Mouse (Mus musculus) neural tube, embryonic 14.5 days (tissue): ENCODE measurements around the gene Marveld2. TPM values are rescaled to one million over a fixed set of nuclear protein-coding genes. Genes with fewer than 3 reads are reported as not detected.
A peak's percentile ranks its signal among the peaks of the same experiment; 100 is the strongest.

ENCODE experiments used
- ATAC-seq: fragments of 200-750 bp; cut with Nextera tagmentation; 2 replicates; pipeline ENCODE4 v1.8.0; 2017; ENCODE audit warnings: low read depth, mild to moderate bottlenecking, moderate TSS enrichment, moderate library complexity
- H3K27ac ChIP-seq: fragments of 300-500 bp; sonication (generic); 2 replicates; pipeline ENCODE4 v1.5.1; 2014; ENCODE audit warnings: low read depth, mild to moderate bottlenecking, control low read depth, low read length, moderate library complexity, mixed read lengths
- H3K27me3 ChIP-seq: fragments of 300-500 bp; sonication (generic); 2 replicates; pipeline ENCODE4 v1.6.1; 2014; ENCODE audit warnings: low read length; ENCODE audit not compliant: control insufficient read depth, insufficient read depth
- H3K36me3 ChIP-seq: fragments of 300-500 bp; sonication (generic); 2 replicates; pipeline ENCODE4 v1.6.1; 2014; ENCODE audit warnings: low read length, mixed read lengths; ENCODE audit not compliant: control insufficient read depth, insufficient read depth
- H3K4me1 ChIP-seq: fragments of 300-500 bp; sonication (generic); 2 replicates; pipeline ENCODE4 v1.6.1; 2014; ENCODE audit warnings: low read length; ENCODE audit not compliant: control insufficient read depth, insufficient read depth
- H3K4me2 ChIP-seq: fragments of 300-500 bp; sonication (generic); 2 replicates; pipeline ENCODE4 v1.6.1; 2014; ENCODE audit warnings: mild to moderate bottlenecking, low read depth, low read length, control low read depth
- H3K4me3 ChIP-seq: fragments of 300-500 bp; sonication (generic); 2 replicates; pipeline ENCODE4 v1.5.1; 2014; ENCODE audit warnings: low read depth, low read length, control low read depth, mixed read lengths
- H3K9ac ChIP-seq: fragments of 300-500 bp; sonication (generic); replicated peaks from 2 replicates; pipeline ENCODE4 v1.6.1; 2014; ENCODE audit warnings: low read depth, mild to moderate bottlenecking, control low read depth, low read length, mixed read lengths
- H3K9me3 ChIP-seq: fragments of 300-500 bp; sonication (generic); 2 replicates; pipeline ENCODE4 v1.6.1; 2016; ENCODE audit warnings: low read length; ENCODE audit not compliant: control insufficient read depth
- WGBS: fragments of 180-500 bp; shearing (Covaris S2); extraction: QIAGEN DNeasy Blood & Tissue Kit; methylation state at CpG from one replicate; pipeline ENCODE4 v1.1.7; 2014; 5-methylcytosine and 5-hydroxymethylcytosine counted together
- polyA plus RNA-seq: library from polyadenylated mRNA; unstranded; fragments of >200 nt; fragmentation: Nextera tagmentation; extraction: Ambion mirVana; gene quantifications from 2 replicates; pipeline ENCODE4 v1.2.1, GENCODE M21; 2014

The Marveld2 gene
- polyA plus RNA-seq, 1 experiment from 2014 or later: 1.6 TPM

- 91% methylated on average over 10 of the region's 10 CpGs for WGBS
- Histone ChIP-seq H3K27me3 (no peaks in the 10 kb centered on the region), H3K27ac (no peak overlapping the region), H3K9me3 (no peaks in the 10 kb centered on the region), H3K4me3 (no peak overlapping the region), H3K9ac (no peak overlapping the region), H3K4me2 (no peak overlapping the region), H3K36me3 (no peaks in the 10 kb centered on the region), H3K4me1 (no peaks in the 10 kb centered on the region)
- ATAC-seq: no peak
Observed at GRCm38 (mm10) chr13:100603031-100603737, 13.6 kb downstream of the Marveld2 start.

GRCm38 (mm10) chr13:100602239-100602902 lies 14.4 kb downstream of the Marveld2 start:
- H3K4me3 ChIP-seq: no peak overlapping the region
- no peaks in the 10 kb centered on the region for H3K27me3 ChIP-seq
- WGBS: 52% methylated on average over 5 of the region's 5 CpGs
- no peak for ATAC-seq
- H3K4me1 ChIP-seq: no peaks in the 10 kb centered on the region
- no peaks in the 10 kb centered on the region for H3K9me3 ChIP-seq
- no peak overlapping the region for H3K9ac ChIP-seq
- H3K36me3 ChIP-seq: no peaks in the 10 kb centered on the region
- H3K27ac ChIP-seq: no peak overlapping the region
- H3K4me2 ChIP-seq: no peak overlapping the region

- no peak overlapping the region for H3K9ac ChIP-seq
- no peak for ATAC-seq
- no peak overlapping the region for H3K27ac ChIP-seq
- H3K9me3 ChIP-seq: no peaks in the 10 kb centered on the region
- H3K4me3 ChIP-seq: no peak overlapping the region
- no peak overlapping the region for H3K4me2 ChIP-seq
- H3K36me3 ChIP-seq: no peaks in the 10 kb centered on the region
- H3K27me3 ChIP-seq: no peaks in the 10 kb centered on the region
- 76% methylated on average over 8 of the region's 8 CpGs for WGBS
- H3K4me1 ChIP-seq: no peaks in the 10 kb centered on the region
Observed at GRCm38 (mm10) chr13:100601034-100601433, 15.7 kb downstream of the Marveld2 start.

- ATAC-seq: no peak
- WGBS: 81% methylated on average over 12 of the region's 12 CpGs
- H3K9me3 ChIP-seq: no peaks in the 10 kb centered on the region
Observed at GRCm38 (mm10) chr13:100600317-100600716, 16.5 kb downstream of the Marveld2 start.

GRCm38 (mm10) chr13:100597284-100597683 lies 19.5 kb downstream of the Marveld2 start:
- H3K27ac ChIP-seq: no peak overlapping the region
- no peak overlapping the region for H3K4me3 ChIP-seq
- H3K27me3 ChIP-seq: no peaks in the 10 kb centered on the region
- H3K9ac ChIP-seq: no peak overlapping the region
- ATAC-seq: no peak
- H3K4me1 ChIP-seq: no peaks in the 10 kb centered on the region
- WGBS: 83% methylated on average over 9 of the region's 9 CpGs
- no peak overlapping the region for H3K4me2 ChIP-seq
- H3K36me3 ChIP-seq: no peaks in the 10 kb centered on the region
- no peaks in the 10 kb centered on the region for H3K9me3 ChIP-seq

More at GRCm38 (mm10) chr13:100600317-100600716, 16.5 kb downstream of the Marveld2 start:
- Histone ChIP-seq H3K4me1 (no peaks in the 10 kb centered on the region), H3K9ac (no peak overlapping the region), H3K27ac (no peak overlapping the region), H3K36me3 (no peaks in the 10 kb centered on the region), H3K4me2 (no peak overlapping the region), H3K27me3 (no peaks in the 10 kb centered on the region), H3K4me3 (no peak overlapping the region)

- no peak for ATAC-seq
- no peak overlapping the region for H3K27ac ChIP-seq
- 79% methylated on average over 3 of the region's 3 CpGs for WGBS
Observed at GRCm38 (mm10) chr13:100595552-100595885, 21.3 kb downstream of the Marveld2 start.

GRCm38 (mm10) chr13:100594838-100595551 lies 21.8 kb downstream of the Marveld2 start:
- H3K4me2 ChIP-seq: no peak overlapping the region
- H3K9ac ChIP-seq: no peak overlapping the region
- ATAC-seq: no peak; the same call in 1 of the 2 replicates
- H3K4me3 ChIP-seq: no peak overlapping the region
- no peaks in the 10 kb centered on the region for H3K9me3 ChIP-seq
- no peaks in the 10 kb centered on the region for H3K4me1 ChIP-seq
- H3K36me3 ChIP-seq: no peaks in the 10 kb centered on the region
- WGBS: 71% methylated on average over 5 of the region's 5 CpGs
- no peak overlapping the region for H3K27ac ChIP-seq
- no peaks in the 10 kb centered on the region for H3K27me3 ChIP-seq

More at GRCm38 (mm10) chr13:100595552-100595885, 21.3 kb downstream of the Marveld2 start:
- Histone ChIP-seq H3K27me3 (no peaks in the 10 kb centered on the region), H3K4me3 (no peak overlapping the region), H3K9me3 (no peaks in the 10 kb centered on the region), H3K36me3 (no peaks in the 10 kb centered on the region), H3K9ac (no peak overlapping the region), H3K4me2 (no peak overlapping the region), H3K4me1 (no peaks in the 10 kb centered on the region)

GRCm38 (mm10) chr13:100594041-100594792 lies 22.6 kb downstream of the Marveld2 start:
- Histone ChIP-seq H3K27me3 (no peaks in the 10 kb centered on the region), H3K36me3 (no peaks in the 10 kb centered on the region), H3K4me1 (no peaks in the 10 kb centered on the region), H3K27ac (peak overlapping the region; percentile 71), H3K4me3 (peak overlapping the region; percentile 10; the same call in 1 of the 2 replicates), H3K4me2 (peak overlapping the region; percentile 18; the same call in 1 of the 2 replicates), H3K9ac (no peak overlapping the region), H3K9me3 (no peaks in the 10 kb centered on the region)
- ATAC-seq: peak; percentile 89
- WGBS: 65% methylated on average over 11 of the region's 17 CpGs
